Mouse (Mus musculus): ENCODE measurements around the gene Zfp646. TPM values are rescaled to one million over a fixed set of nuclear protein-coding genes. Genes with fewer than 3 reads are reported as not detected.

Zfp646 gene
- polyA plus RNA-seq, 1 experiment from 2014 or later: 12.9 TPM

DNA sequence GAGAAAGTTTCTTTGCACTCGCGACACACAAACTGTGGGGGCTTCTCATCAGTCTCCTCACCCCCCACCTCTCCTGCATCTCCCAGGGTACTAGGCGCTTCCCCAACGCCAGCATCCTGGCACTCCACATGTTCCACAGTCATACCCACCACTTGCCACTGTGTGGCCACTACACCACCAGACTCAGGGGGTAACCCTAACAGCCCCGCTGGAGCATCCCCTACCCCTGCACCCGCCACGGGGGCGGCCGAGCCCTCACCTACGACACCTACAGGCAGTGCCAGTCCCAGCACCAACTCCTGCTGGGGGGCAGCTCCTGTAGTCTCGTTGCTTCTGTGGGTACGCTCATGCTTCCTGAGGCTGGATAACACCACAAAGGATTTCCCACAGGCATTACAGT, 9.6 kb upstream of the Zfp646 start:
- Histone ChIP-seq H3K4me2 (no peak overlapping the region), H3K27me3 (no peaks in the 10 kb centered on the region), H3K4me1 (no peaks in the 10 kb centered on the region), H3K27ac (no peak overlapping the region), H3K4me3 (no peak overlapping the region), H3K9ac (no peak overlapping the region), H3K9me3 (replicated peaks) (no peaks in the 10 kb centered on the region), H3K36me3 (ENCODE audit: poor library complexity, severe bottlenecking) (peaks cover 60% of the 10 kb centered on the region)
- ATAC-seq: 0 out of 2 replicates have a peak, but pooled peaks have one; percentile 30
- 95% methylated on average over 12 of the region's 12 CpGs for WGBS

DNA sequence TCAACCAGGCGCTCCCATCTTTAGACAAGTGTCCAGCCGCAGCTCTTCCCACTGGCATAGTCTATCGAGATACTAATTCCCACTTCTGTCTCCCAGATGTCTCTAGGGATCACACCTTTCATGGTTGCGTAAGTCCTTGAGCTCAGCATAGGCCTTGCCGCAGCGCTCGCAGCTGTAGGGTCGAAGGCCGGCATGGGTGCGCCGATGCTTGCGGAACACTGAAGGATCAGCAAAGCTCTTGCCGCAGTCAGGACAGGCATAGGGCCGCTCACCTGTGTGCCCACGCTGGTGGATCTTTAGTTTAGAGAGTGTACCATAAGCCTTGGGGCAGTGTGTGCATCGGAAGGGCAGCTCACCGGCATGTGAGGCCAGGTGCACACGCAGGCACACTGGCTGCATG, 8.4 kb upstream of the Zfp646 start:
- H3K27me3 ChIP-seq: no peaks in the 10 kb centered on the region
- no peak overlapping the region for H3K27ac ChIP-seq
- H3K9ac ChIP-seq: no peak overlapping the region
- no peak overlapping the region for H3K4me2 ChIP-seq
- H3K4me3 ChIP-seq: no peak overlapping the region
- H3K4me1 ChIP-seq: no peaks in the 10 kb centered on the region
- H3K36me3 ChIP-seq (ENCODE audit: poor library complexity, severe bottlenecking): peaks cover 64% of the 10 kb centered on the region
- no peak for ATAC-seq
- H3K9me3 ChIP-seq (replicated peaks): no peaks in the 10 kb centered on the region
- WGBS: 94% methylated on average over 18 of the region's 18 CpGs

DNA sequence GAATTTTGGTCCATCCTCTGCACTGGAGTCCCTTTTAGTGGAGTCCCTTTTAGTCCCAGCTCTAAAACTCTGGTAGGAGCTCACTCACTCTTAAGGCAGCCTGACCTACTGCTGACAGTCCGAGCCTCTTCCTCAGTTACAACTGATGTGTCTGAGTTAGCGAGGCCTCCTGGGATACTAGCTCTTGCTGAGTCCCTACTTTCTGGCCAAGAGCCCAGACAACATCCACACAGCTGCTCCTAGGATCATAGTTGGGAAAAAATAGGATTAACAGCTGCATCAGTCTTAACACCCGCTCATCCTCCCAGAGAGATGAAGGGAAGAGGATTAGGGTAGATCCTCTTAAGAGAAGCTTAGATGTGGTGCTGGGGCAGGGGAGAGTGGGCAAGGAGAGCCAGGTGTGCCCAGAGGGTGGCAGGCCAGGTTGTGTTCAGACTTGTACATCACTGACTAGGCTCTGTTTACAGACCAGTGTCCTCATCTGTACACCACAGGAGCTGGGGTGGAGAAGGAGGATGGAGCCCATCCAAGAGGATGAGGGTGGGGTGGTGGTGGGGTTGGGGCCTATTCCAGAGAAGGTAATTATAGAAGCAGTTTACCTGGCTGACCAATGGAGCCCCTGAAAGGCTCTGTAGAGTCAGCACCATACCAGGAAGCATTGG, 6.7 kb upstream of the Zfp646 start:
- Histone ChIP-seq H3K9ac (no peak overlapping the region), H3K9me3 (replicated peaks) (no peaks in the 10 kb centered on the region), H3K4me2 (no peak overlapping the region), H3K27ac (0 out of 2 replicates have a peak overlapping the region, but pooled peaks have one; percentile 44), H3K36me3 (ENCODE audit: poor library complexity, severe bottlenecking) (peaks cover 66% of the 10 kb centered on the region), H3K4me3 (no peak overlapping the region), H3K27me3 (no peaks in the 10 kb centered on the region), H3K4me1 (peaks cover 15% of the 10 kb centered on the region)
- 69% methylated on average over 3 of the region's 3 CpGs for WGBS
- no peak for ATAC-seq

DNA sequence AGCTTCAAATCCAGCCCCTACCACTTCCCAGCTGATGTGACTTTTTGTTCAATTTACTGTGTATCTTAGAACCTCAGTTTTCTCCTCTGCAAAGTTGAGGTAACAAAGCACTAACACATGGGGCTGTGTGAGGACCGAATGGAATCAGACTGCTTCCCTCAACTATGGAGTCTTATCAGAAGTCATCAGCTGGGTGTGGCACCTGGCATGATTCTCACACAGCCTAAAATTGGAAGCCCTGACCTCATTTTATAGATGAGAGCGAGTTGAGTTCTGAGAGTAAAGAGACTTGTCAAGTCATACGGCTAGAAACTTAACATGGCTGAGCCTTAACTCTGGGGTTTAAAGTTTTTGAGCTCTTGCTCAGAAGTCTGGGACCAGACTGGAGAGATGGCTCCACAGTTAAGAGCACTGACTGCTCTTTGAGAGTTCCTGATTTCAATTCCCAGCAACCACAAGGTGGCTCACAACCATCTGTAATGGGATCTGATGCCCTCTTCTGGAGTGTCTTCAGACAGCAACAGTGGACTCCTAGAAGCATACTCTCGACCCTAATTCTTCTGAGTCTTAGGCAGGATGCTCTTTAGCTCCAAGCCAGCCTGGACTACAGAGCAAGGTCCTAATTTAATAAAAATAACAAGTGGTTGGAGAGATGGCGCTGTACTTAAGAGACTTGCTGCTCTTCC, 5.7 kb upstream of the Zfp646 start:
- ATAC-seq: no peak
- H3K9me3 ChIP-seq (replicated peaks): no peaks in the 10 kb centered on the region
- 82% methylated on average over 5 of the region's 5 CpGs for WGBS
- H3K9ac ChIP-seq: no peak overlapping the region
- H3K4me1 ChIP-seq: peaks cover 19% of the 10 kb centered on the region
- H3K27ac ChIP-seq: no peak overlapping the region
- no peak overlapping the region for H3K4me3 ChIP-seq
- peaks cover 56% of the 10 kb centered on the region for H3K36me3 ChIP-seq (ENCODE audit: poor library complexity, severe bottlenecking)
- H3K4me2 ChIP-seq: no peak overlapping the region
- H3K27me3 ChIP-seq: no peaks in the 10 kb centered on the region

DNA sequence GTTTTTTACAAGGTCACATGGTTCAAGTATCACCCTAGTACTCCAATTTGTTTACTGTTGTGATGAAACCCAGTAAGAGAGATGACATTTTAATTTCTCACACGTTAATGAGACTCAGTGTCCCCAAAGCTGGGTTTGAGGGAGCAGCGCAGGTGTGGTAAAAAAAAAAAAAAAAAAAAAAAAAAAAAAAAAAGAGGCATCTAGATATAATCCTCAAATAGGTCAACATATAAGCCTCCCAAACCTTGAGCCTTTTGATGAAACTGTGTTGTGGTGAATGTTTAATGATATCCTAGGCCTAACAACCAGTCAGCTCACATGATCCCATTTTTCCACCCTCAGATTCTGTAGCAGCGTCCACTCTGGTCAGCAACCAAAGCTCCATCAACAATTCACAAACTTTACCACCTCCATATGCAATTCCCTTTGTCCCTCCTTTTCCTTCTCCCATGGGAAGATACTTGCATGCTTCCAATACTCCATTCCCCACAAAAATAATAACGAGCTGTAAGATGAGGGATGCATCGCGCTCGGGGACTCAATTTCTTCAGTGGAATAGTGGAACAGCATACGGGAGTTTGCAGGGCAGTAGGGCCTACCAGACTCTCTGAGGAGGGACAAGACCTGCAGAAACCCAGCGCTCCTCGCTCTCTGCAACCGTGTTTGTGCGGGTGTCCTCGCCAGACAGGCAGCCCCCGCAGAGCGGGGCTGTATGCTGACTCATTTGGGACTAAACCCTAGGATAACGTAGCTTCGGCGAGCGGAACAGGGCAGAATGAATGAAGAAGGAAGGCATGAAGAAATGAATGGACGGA, 1.0 kb upstream of the Zfp646 start:
- Histone ChIP-seq H3K36me3 (ENCODE audit: poor library complexity, severe bottlenecking) (peaks cover 49% of the 10 kb centered on the region), H3K27me3 (no peaks in the 10 kb centered on the region), H3K4me3 (peak overlapping the region; percentile 88), H3K4me1 (peaks cover 29% of the 10 kb centered on the region), H3K27ac (peak overlapping the region; percentile 100), H3K9ac (peak overlapping the region; percentile 98), H3K9me3 (replicated peaks) (no peaks in the 10 kb centered on the region), H3K4me2 (peak overlapping the region; percentile 90)
- WGBS: 6% methylated on average over 20 of the region's 20 CpGs
- ATAC-seq: no peak; the same call in 1 of the 2 replicates

DNA sequence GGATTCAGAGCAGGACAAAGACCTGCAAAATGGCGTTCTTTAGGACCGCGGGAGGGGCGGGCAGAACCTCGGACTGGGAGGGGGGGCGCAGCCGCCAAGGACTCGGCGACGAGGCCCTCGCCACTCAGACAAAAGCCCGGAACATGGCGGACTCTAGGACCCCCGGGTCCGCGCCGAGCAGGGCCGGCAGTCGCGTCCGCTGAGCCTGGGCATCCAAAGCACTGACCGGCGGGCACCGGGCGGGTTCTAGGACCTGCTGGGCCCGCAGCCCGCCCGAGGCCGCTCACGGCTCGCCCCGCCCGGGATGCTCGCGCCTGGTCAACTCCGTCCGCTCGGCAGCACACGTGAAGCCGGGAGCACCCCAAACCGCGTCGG, 407 bp upstream of the Zfp646 start:
- under 1% methylated on average over 43 of the region's 43 CpGs for WGBS

DNA sequence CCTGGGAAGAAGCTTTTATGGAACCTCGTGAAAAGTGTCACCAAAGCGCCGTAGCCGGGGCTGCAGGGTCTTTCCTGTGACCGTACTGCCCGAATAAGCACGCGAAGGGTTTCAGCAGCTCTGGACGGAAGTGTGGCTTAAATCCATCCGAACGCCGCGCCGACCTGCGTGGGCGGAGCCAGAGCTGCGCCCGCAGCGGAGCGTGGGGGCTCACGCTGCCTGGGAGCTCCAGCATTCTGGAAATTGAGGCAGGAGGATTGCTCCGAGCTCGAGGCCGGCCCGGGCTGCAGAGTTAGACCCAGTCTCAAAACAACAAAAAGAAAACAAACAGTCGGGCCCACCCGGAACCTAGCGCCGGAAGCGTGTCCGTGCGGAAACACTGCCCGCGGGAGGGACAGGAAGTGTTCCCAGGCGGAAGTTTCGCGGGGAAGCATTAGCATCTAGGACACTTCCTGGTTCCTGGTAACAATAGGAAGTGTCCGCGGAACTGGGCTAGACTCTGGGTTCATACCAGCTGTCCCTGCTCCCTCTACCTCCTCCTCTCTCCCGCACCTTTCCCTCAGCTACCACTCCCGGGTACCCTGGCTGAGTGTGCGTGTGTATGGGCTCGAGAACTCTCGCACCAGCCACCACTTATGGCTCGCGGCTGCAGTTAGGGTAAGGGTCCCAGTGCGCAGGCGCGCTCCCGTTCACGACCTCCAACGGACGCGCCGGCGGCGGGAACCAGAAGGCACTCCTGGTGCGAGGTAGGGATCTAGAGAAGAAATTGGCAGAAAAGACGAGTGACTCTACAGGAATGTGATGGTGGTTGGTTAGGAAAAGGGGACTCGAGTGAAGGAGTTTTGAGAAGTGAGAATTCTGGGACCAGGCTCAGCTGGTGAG, 687 bp downstream of the Zfp646 start, which contains the start of gene Zfp668:
Gene Zfp668 (minus strand): TSS at position 362 of the 882 bp plus-strand sequence.
- Histone ChIP-seq H3K9me3 (replicated peaks) (no peaks in the 10 kb centered on the region), H3K4me1 (peaks cover 29% of the 10 kb centered on the region), H3K27me3 (no peaks in the 10 kb centered on the region), H3K36me3 (ENCODE audit: poor library complexity, severe bottlenecking) (peaks cover 49% of the 10 kb centered on the region), H3K4me3 (peak within 1 kb of the TSS; percentile 88), H3K4me2 (peak within 1 kb of the TSS; percentile 90), H3K9ac (peak within 1 kb of the TSS; percentile 98), H3K27ac (peak within 1 kb of the TSS; percentile 100)
- ATAC-seq: peak; percentile 72
- WGBS: under 1% methylated on average over 60 of the region's 60 CpGs

More for the DNA sequence above, 407 bp upstream of the Zfp646 start:
- Histone ChIP-seq H3K4me2 (peak overlapping the region; percentile 90), H3K9me3 (replicated peaks) (no peaks in the 10 kb centered on the region), H3K36me3 (ENCODE audit: poor library complexity, severe bottlenecking) (peaks cover 49% of the 10 kb centered on the region), H3K4me3 (peak overlapping the region; percentile 88), H3K27me3 (no peaks in the 10 kb centered on the region), H3K4me1 (peaks cover 29% of the 10 kb centered on the region), H3K9ac (peak overlapping the region; percentile 98), H3K27ac (peak overlapping the region; percentile 100)
- peak; percentile 95 for ATAC-seq

DNA sequence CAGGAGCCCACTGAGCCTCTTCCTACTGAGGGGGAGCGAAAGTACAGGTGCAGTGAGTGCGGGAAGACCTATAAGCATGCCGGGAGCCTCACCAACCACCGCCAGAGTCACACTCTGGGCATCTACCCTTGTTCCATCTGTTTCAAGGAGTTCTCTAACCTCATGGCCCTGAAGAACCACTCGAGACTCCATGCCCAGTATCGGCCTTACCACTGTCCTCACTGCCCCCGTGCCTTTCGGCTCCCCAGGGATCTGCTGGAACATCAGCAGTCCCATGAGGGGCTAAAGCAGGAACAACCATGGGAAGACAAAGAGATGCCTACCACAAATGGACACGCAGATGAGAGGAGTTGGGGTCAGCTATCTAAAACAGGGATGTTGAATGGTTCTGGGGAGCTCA, 3.3 kb downstream of the Zfp646 start:
- Histone ChIP-seq H3K36me3 (ENCODE audit: poor library complexity, severe bottlenecking) (peaks cover 65% of the 10 kb centered on the region), H3K4me1 (peaks cover 31% of the 10 kb centered on the region), H3K9ac (no peak overlapping the region), H3K27me3 (no peaks in the 10 kb centered on the region), H3K4me3 (no peak overlapping the region), H3K27ac (no peak overlapping the region), H3K4me2 (no peak overlapping the region), H3K9me3 (replicated peaks) (no peaks in the 10 kb centered on the region)
- WGBS: 96% methylated on average over 9 of the region's 9 CpGs
- ATAC-seq: no peak

DNA sequence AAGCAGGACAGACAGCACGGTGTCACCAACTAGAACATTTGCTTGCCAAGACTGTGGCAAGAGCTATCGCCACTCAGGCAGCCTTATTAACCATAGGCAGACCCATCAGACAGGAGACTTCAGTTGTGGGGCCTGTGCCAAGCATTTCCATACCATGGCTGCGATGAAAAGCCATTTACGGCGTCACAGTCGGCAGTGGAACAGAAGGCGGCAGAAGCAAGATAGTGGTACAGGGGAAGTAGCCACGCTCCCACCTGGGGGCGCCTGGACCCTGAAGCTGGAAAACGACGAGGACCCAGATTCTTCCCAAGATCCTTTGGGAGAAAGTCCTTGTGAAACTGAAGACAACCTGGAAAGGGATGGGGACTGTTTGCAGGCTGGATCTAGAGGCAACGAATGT, 4.4 kb downstream of the Zfp646 start:
- H3K36me3 ChIP-seq (ENCODE audit: poor library complexity, severe bottlenecking): peaks cover 76% of the 10 kb centered on the region
- 85% methylated on average over 12 of the region's 12 CpGs for WGBS
- no peaks in the 10 kb centered on the region for H3K27me3 ChIP-seq
- ATAC-seq: no peak
- no peak overlapping the region for H3K4me2 ChIP-seq
- no peak overlapping the region for H3K4me3 ChIP-seq
- H3K9me3 ChIP-seq (replicated peaks): no peaks in the 10 kb centered on the region
- H3K9ac ChIP-seq: no peak overlapping the region
- peaks cover 37% of the 10 kb centered on the region for H3K4me1 ChIP-seq
- H3K27ac ChIP-seq: no peak overlapping the region

DNA sequence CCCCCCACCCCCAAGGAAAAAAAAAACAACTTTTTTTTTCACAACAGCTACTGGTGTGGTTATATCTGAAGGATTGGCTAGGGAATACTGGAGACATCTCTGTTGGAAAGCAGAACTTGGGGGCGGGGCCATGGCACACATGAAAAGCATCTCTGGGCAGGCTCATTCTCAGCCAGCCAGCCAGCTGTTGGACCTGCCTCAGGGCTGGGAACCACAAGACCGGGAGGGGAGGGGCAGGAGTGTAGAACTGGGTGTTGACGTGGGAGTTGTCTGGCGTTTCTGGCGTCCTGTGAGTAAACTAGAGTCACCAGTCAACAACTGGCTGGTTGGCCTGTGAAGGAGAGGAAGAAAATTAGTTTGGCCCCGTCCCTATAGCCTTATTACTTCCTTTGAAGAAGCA, 9.9 kb downstream of the Zfp646 start:
- H3K36me3 ChIP-seq (ENCODE audit: poor library complexity, severe bottlenecking): peaks cover 100% of the 10 kb centered on the region
- WGBS: 73% methylated on average over 6 of the region's 6 CpGs

DNA sequence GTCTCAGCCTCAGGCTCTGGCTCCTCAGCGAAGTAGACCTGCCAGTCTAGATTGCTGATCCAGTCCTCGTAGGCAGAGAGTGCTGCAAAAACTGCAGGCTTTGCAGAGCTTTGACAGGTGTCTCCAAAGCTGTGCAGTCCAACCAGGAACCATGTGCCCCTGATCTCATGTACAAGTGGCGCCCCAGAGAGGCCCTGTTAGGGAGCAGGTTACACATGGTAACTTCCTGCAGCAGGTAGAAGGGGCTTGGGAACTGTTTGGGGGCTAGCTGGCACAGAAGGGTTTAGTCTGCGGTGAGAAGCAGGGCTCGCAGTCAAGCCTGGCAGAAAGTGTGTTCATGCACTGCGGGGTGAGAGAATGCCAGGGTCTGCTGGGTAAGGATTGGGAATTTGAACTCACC, 10.5 kb downstream of the Zfp646 start:
- H3K9ac ChIP-seq: peak overlapping the region; percentile 34; the same call in 1 of the 2 replicates
- no peak overlapping the region for H3K27ac ChIP-seq
- H3K9me3 ChIP-seq (replicated peaks): no peaks in the 10 kb centered on the region
- peaks cover 30% of the 10 kb centered on the region for H3K4me1 ChIP-seq
- ATAC-seq: no peak
- H3K27me3 ChIP-seq: no peaks in the 10 kb centered on the region
- H3K36me3 ChIP-seq (ENCODE audit: poor library complexity, severe bottlenecking): peaks cover 100% of the 10 kb centered on the region
- H3K4me2 ChIP-seq: no peak overlapping the region
- H3K4me3 ChIP-seq: no peak overlapping the region
- WGBS: 90% methylated on average over 6 of the region's 6 CpGs

More for the DNA sequence above, 9.9 kb downstream of the Zfp646 start:
- no peak for ATAC-seq
- Histone ChIP-seq H3K4me3 (no peak overlapping the region), H3K4me1 (peaks cover 30% of the 10 kb centered on the region), H3K9me3 (replicated peaks) (no peaks in the 10 kb centered on the region), H3K27ac (no peak overlapping the region), H3K27me3 (no peaks in the 10 kb centered on the region), H3K9ac (0 out of 2 replicates have a peak overlapping the region, but pooled peaks have one; percentile 34), H3K4me2 (no peak overlapping the region)
